Mouse (Mus musculus) heart, embryonic 12.5 days (tissue): ENCODE results near the gene Lrg1. TPM values are rescaled to one million over a fixed set of nuclear protein-coding genes. Genes with fewer than 3 reads are reported as not detected.
"Not testable (repeated sequence)": the region's sequence is repeated elsewhere in the genome, so short reads cannot be mapped to it uniquely, and the experiment has no call there.

Experiments
- ATAC-seq: fragments of 200-750 bp; cut with Nextera tagmentation; 2 replicates; pipeline ENCODE4 v1.8.0; 2017; ENCODE audit warnings: moderate TSS enrichment, moderate library complexity; ENCODE audit not compliant: insufficient number of reproducible peaks, low FRiP score
- H3K27ac ChIP-seq: fragments of 300-500 bp; sonication (generic); 2 replicates; pipeline ENCODE4 v1.5.1; 2016; ENCODE audit warnings: mild to moderate bottlenecking, moderate library complexity; ENCODE audit not compliant: poor library complexity, severe bottlenecking
- H3K27me3 ChIP-seq: fragments of 300-500 bp; sonication (generic); replicated peaks from 2 replicates; pipeline ENCODE4 v1.6.1; 2016; ENCODE audit warnings: mild to moderate bottlenecking, moderate library complexity
- H3K36me3 ChIP-seq: fragments of 300-500 bp; sonication (generic); 2 replicates; pipeline ENCODE4 v1.6.1; 2016; ENCODE audit warnings: mild to moderate bottlenecking, moderate library complexity
- H3K4me1 ChIP-seq: fragments of 300-500 bp; sonication (generic); replicated peaks from 2 replicates; pipeline ENCODE4 v1.6.1; 2016; ENCODE audit warnings: mild to moderate bottlenecking
- H3K4me2 ChIP-seq: fragments of 300-500 bp; sonication (generic); 2 replicates; pipeline ENCODE4 v1.6.1; 2016; ENCODE audit warnings: mild to moderate bottlenecking, moderate library complexity
- H3K4me3 ChIP-seq: fragments of 300-500 bp; sonication (generic); 2 replicates; pipeline ENCODE4 v1.5.1; 2016; ENCODE audit warnings: mild to moderate bottlenecking
- H3K9ac ChIP-seq: fragments of 300-500 bp; sonication (generic); 2 replicates; pipeline ENCODE4 v1.6.1; 2016; ENCODE audit warnings: mild to moderate bottlenecking, moderate library complexity
- H3K9me3 ChIP-seq: fragments of 300-500 bp; sonication (generic); replicated peaks from 2 replicates; pipeline ENCODE4 v1.6.1; 2016; ENCODE audit warnings: mild to moderate bottlenecking, moderate library complexity
- WGBS: fragments of 180-500 bp; shearing (Covaris S2); methylation state at CpG from one replicate; pipeline ENCODE4 v1.1.7; 2016; 5-methylcytosine and 5-hydroxymethylcytosine counted together
- polyA plus RNA-seq: library from polyadenylated mRNA; unstranded; fragments of >200 nt; fragmentation: Nextera tagmentation; extraction: Ambion mirVana; gene quantifications from 2 replicates; pipeline ENCODE4 v1.2.1, GENCODE M21; 2016

The Lrg1 gene
- polyA plus RNA-seq, 1 experiment from 2014 or later, result not detected

DNA sequence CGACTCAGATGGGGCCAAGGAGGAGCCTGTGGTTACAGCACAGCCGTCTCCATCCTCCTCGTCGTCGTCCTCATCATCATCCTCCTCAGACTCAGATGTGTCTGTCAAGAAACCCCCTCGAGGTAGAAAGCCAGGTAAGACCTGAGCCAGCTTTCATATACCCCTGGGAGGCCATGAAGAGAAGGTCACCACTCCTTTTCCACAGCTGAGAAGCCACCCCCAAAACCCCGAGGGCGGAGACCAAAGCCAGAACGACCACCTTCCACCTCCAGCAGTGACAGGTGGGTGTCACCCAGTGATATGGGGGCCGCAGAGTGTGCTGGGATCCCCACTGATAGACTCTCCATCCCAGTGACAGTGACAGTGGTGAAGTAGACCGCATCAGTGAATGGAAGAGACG, 24.9 kb downstream of the Lrg1 start:
- no peak for ATAC-seq
- Histone ChIP-seq H3K9me3 (no peaks in the 10 kb centered on the region), H3K27ac (no peak overlapping the region), H3K4me3 (no peak overlapping the region), H3K4me2 (no peak overlapping the region), H3K4me1 (no peaks in the 10 kb centered on the region), H3K9ac (no peak overlapping the region), H3K36me3 (peaks cover 83% of the 10 kb centered on the region), H3K27me3 (no peaks in the 10 kb centered on the region)
- 92% methylated on average over 12 of the region's 12 CpGs for WGBS

DNA sequence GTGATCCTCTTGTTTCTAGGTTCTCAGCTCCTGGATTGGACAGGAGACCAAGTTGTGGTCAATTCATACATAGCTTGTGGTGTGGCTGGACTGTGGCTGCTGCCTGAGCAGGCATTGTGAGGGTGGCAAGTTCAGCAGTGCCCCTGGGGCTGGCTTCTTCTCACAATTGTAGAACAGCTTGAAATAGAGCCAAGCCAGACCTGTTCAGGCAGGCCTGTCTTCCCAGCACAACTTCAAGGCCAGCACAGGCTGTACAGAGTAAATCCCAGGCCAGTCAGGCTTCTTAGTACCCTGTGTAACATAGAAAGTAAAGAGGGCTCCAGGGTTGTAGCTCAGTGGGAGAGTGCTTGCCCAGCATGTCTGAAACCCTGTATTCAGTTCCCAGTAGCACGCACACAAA, 29.0 kb downstream of the Lrg1 start:
- Histone ChIP-seq H3K9ac (no peak overlapping the region), H3K36me3 (peaks cover 71% of the 10 kb centered on the region)
- no peak for ATAC-seq

DNA sequence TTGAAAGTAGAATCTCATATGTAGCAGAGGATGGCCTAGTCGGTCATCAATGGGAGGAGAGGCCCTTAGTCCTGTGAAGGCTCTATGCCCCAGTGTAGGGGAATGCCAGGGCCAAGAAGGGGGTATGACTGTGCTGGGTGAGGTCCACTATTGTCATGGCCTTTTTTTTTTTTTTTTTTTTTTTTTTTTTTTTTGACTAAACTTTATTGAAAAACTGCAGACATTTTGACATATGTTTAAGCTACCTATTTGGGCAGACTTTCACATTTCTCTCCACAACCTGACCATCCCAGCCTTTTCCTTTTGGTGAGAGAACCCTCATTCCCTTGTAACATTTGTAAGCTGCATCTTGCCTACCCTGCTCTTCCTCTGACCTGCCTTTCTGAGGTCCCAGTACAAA, 29.5 kb downstream of the Lrg1 start:
- Histone ChIP-seq H3K9me3 (no peaks in the 10 kb centered on the region), H3K9ac (no peak overlapping the region), H3K4me3 (no peak overlapping the region), H3K27ac (no peak overlapping the region), H3K4me1 (no peaks in the 10 kb centered on the region), H3K4me2 (no peak overlapping the region), H3K27me3 (no peaks in the 10 kb centered on the region), H3K36me3 (peaks cover 69% of the 10 kb centered on the region)
- 80% methylated on average over 1 of the region's 1 CpGs for WGBS
- no peak for ATAC-seq

More for the DNA sequence above, 29.0 kb downstream of the Lrg1 start:
- Histone ChIP-seq H3K4me1 (no peaks in the 10 kb centered on the region), H3K27me3 (no peaks in the 10 kb centered on the region), H3K27ac (no peak overlapping the region), H3K4me3 (no peak overlapping the region), H3K4me2 (no peak overlapping the region), H3K9me3 (no peaks in the 10 kb centered on the region)
- WGBS, result 90% methylated on average over 1 of the region's 1 CpGs

DNA sequence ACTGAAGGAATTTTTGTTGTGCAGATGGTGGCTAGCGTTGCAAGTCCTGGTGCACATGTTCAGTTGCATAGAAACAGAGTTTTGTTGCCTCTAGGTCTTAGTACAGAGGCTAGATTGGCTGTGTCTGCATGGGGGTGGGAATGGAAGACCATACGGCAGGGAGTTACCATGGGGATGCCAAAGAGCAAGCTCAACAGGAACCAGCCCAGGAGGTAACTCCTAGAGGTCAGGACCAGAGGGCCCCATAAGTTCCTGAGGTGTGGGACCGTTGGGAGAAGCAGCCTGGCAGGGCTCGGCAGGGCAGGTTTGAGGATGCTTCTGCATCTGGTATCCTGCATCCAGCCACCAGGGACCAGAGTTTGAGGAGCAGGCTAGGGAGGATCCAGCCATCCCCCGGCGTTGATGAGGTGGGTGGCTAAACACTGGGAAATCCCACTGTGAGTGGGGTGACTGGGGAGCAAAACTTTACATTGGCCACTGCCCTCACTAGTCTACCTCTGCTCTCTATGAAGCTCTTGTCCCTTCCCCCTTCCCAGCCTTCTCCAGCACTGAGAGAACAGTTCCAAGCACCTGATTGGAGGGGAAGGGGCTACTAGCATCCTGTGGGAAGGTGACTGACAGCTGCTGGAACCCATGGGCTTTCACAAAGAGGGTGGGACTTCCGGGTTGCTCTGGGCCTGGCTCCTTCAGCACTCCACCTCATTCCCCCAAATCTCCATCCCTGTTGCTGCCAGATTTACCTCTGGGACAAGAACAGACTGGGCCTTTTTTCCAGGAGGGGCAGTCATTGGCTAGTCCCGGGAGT, 40.8 kb downstream of the Lrg1 start:
- peak overlapping the region; percentile 92 for H3K9ac ChIP-seq
- 16% methylated on average over 8 of the region's 8 CpGs for WGBS
- no peaks in the 10 kb centered on the region for H3K27me3 ChIP-seq
- H3K4me1 ChIP-seq, result peaks cover 19% of the 10 kb centered on the region
- no peaks in the 10 kb centered on the region for H3K9me3 ChIP-seq
- H3K4me3 ChIP-seq, result peak overlapping the region; percentile 92
- no peak for ATAC-seq
- peaks cover 29% of the 10 kb centered on the region for H3K36me3 ChIP-seq
- peak overlapping the region; percentile 93 for H3K4me2 ChIP-seq
- H3K27ac ChIP-seq, result peak overlapping the region; percentile 17; the same call in 1 of the 2 replicates

DNA sequence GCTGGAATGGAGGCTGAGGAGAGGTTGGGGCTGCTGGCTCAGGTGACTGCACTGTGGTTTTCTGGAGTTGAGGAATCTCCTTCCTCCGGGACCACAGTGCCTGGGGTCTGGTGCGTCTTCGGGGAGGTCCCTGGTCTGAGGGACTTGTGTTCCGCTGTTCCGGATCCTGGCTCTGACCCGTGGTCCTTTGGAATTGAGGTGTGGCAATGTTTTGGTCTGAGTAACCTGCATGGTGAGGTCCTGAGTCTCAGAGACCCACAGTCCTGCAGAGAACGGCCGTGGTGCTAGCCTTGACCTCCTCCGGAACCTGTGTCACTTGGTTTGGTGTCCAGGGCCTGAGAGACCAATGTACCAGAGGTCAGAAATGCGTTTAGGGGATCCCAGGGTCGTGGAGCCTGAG, 41.9 kb downstream of the Lrg1 start:
- Histone ChIP-seq H3K36me3 (peaks cover 23% of the 10 kb centered on the region), H3K9me3 (no peaks in the 10 kb centered on the region), H3K4me1 (peaks cover 27% of the 10 kb centered on the region), H3K27me3 (no peaks in the 10 kb centered on the region), H3K9ac (peak overlapping the region; percentile 92), H3K4me3 (peak overlapping the region; percentile 92), H3K4me2 (peak overlapping the region; percentile 93), H3K27ac (peak overlapping the region; percentile 59; the same call in 1 of the 2 replicates)
- WGBS, result under 1% methylated on average over 11 of the region's 11 CpGs
- no peak for ATAC-seq

DNA sequence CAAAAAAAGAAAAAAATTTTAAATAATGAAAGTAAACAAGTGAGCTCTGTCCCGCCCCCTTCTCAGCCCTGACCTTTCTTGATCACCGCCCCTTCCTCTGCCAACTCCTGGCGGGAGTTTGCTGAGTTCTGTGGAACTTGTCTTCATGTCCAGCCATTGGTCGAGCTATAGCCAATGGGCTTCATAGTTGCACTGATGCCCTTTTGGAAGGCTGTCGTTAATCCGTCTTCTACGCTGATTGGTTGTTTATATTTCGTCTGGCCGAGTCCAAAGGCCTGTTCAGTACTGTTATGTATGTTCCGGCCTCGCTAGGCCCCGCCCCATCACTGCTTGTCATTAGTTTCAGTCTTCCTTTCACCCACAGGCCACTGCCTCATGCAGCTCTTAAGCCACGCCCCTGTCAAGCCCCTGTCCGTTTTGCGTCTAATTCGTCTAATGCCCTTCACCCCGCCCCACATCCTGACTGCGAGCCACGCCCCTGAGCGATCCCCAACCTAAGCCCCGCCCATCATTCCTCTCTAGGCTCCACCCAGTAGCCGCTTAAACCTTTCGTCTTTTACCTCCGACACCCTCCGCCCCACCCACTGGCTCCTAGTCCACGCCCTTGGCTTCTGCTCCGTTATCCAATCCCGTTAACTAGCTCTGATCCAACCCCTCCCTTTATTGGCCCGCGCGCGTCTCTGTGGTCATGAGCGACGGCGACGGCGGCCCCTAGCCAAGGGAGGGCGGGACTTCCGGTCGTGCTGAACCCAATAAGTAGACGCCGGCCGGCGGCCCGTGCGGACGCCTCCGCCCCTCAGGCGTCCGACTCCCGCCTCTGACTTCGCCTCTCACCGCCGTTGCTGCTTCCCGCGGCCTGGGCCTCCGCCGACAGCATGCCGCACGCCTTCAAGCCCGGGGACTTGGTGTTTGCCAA, 42.7 kb downstream of the Lrg1 start, which contains the start of gene Hdgfl2:
Hdgfl2 (plus strand) TSS at position 755 of the 916 bp plus-strand sequence.
- Histone ChIP-seq H3K4me2 (peak within 1 kb of the TSS; percentile 93), H3K4me1 (peaks cover 30% of the 10 kb centered on the region), H3K36me3 (peaks cover 20% of the 10 kb centered on the region), H3K9me3 (no peaks in the 10 kb centered on the region), H3K4me3 (peak within 1 kb of the TSS; percentile 92), H3K9ac (peak within 1 kb of the TSS; percentile 92), H3K27ac (peak within 1 kb of the TSS; percentile 59), H3K27me3 (no peaks in the 10 kb centered on the region)
- WGBS, result under 1% methylated on average over 61 of the region's 61 CpGs
- peak; percentile 93 for ATAC-seq

DNA sequence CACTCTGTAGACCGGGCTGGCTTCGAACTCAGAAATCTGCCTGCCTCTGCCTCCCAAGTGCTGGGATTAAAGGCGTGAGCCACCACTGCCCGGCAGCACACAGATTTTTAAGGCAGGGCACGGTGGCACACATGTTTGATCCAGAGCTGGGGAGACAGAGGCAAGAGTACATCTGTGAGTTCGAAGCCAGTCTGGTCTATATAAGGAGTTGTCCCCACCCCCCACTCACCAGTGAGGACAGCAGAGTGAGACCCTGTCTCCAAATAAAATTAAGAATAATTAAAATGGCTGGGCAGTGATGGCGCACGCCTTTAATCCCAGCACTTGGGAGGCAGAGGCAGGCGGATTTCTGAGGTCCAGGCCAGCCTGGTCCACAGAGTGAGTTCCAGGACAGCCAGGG, 43.4 kb downstream of the Lrg1 start:
- H3K9ac ChIP-seq, result not testable (repeated sequence)

DNA sequence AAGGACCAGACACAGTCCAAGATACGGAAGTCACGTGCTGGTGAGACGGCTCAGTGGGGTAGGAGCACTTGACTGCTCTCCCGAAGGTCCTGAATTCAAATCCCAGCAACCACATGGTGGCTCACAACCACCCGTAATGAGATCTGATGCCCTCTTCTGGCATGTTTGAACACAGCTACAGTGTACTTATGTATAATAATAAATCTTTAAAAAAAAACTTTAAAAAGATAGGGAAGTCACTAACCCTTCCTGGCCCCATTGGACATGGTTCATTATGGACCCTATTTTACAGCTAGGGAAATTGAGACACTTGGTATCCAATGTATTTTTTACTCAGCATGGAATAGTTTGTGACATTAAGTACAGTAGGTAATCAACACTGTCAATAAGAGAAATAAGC, 44.3 kb downstream of the Lrg1 start:
- no peak overlapping the region for H3K4me2 ChIP-seq
- H3K27ac ChIP-seq, result no peak overlapping the region
- no peak overlapping the region for H3K9ac ChIP-seq
- WGBS, result 88% methylated on average over 5 of the region's 5 CpGs
- no peak overlapping the region for H3K4me3 ChIP-seq
- H3K27me3 ChIP-seq, result no peaks in the 10 kb centered on the region
- H3K36me3 ChIP-seq, result peaks cover 12% of the 10 kb centered on the region
- ATAC-seq, result no peak
- H3K4me1 ChIP-seq, result peaks cover 36% of the 10 kb centered on the region
- H3K9me3 ChIP-seq, result no peaks in the 10 kb centered on the region

More for the DNA sequence above, 43.4 kb downstream of the Lrg1 start:
- Histone ChIP-seq H3K36me3 (peaks cover 14% of the 10 kb centered on the region), H3K4me1 (peaks cover 36% of the 10 kb centered on the region), H3K27ac (peak overlapping the region; percentile 58), H3K4me3 (peak overlapping the region; percentile 92), H3K4me2 (peak overlapping the region; percentile 60)
- not testable (repeated sequence) for H3K9me3 ChIP-seq, ATAC-seq, H3K27me3 ChIP-seq
- 66% methylated on average over 9 of the region's 9 CpGs for WGBS

DNA sequence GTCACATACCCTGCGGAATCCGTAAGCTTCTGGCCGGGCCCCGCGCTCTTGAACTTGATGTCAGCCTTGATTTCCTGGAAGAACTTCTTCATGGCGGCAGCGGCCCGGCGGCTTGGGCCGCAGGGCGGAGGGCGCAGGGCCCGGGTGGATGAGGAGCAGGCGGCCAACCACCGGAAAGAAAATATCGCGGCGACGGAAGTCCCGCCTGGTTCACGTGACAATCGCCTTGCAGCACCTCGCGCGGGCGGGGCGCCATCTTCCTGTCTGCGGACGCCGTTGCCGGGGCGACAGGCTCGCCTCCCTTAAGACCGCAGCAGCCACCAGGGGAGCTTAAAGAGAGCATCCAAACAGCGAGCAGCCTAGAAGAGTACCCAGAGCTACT, 47.0 kb downstream of the Lrg1 start, which contains the start of gene Ubxn6:
Ubxn6 (minus strand) TSS at position 202 of the 382 bp plus-strand sequence.
- Histone ChIP-seq H3K9me3 (no peaks in the 10 kb centered on the region), H3K9ac (peak within 1 kb of the TSS; percentile 78), H3K36me3 (peaks cover 31% of the 10 kb centered on the region), H3K4me2 (peak within 1 kb of the TSS; percentile 78), H3K4me1 (peaks cover 17% of the 10 kb centered on the region), H3K27ac (peak within 1 kb of the TSS; percentile 96), H3K27me3 (no peaks in the 10 kb centered on the region), H3K4me3 (peak within 1 kb of the TSS; percentile 77)
- peak; percentile 53 for ATAC-seq
- WGBS, result under 1% methylated on average over 35 of the region's 35 CpGs

DNA sequence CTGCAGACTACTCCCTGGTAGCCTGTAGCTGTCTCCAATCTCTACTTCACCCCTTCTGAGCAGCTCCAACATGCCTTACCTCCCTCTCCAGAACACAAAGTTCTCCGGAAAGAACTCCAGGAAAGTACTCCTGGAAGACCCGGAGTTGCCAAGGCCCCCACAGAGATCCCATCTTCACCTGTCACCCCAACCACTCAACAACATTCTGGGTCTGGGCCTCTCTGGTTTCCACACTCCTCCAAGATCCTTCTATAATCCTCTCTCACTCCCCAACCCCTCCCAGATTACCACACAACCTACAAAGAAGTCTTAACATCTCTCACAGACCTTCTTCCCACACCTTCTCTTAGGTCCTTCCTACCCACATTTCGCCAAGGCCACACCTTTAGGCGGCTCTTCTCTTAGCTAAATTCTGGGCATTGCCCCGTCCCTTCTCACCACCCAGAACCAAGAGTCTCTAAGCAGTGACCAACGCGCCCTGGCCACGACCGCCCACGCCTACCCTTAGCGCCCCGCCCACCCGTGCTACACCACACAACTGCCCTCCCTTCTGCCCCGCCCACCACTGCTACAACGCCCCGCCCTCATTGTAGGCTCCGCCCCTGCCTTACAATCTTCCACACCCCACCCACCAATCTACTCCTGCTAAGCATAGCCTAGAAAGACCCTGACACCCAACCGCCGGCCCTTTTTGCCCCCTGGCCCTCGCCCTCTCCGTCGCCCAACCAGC, 47.5 kb downstream of the Lrg1 start:
- peak; percentile 66 for ATAC-seq

More for the DNA sequence above, 47.5 kb downstream of the Lrg1 start:
- peaks cover 37% of the 10 kb centered on the region for H3K36me3 ChIP-seq
- peak overlapping the region; percentile 77 for H3K4me3 ChIP-seq
- peaks cover 17% of the 10 kb centered on the region for H3K4me1 ChIP-seq
- peak overlapping the region; percentile 78 for H3K4me2 ChIP-seq
- WGBS, result 7% methylated on average over 22 of the region's 22 CpGs
- peak overlapping the region; percentile 78 for H3K9ac ChIP-seq
- H3K27me3 ChIP-seq, result no peaks in the 10 kb centered on the region
- H3K27ac ChIP-seq, result peak overlapping the region; percentile 96
- H3K9me3 ChIP-seq, result no peaks in the 10 kb centered on the region
